ENCODE assay signal across 8 mouse cellular contexts in genomic region chr10:79801837-79802236, GRCm38 (mm10). TPM values are rescaled to one million over a fixed set of nuclear protein-coding genes. Genes with fewer than 3 reads are reported as not detected.
DNase-seq lines count a peak whose midpoint lies in the region; ATAC-seq and TF ChIP-seq lines count a peak whose summit lies in the region.
"Had no signal": no experiment of that assay in that cellular context is flagged by ENCODE, and none has a peak within 500 bp of the region (broad histone marks: within the 10 kb centered on the region; RNA-seq: fewer than 3 reads in every experiment).

No protein-coding gene starts in this region.

- no peak for TF ChIP-seq POLR2A in testis, adult 2 months (IDR thresholded peaks at IDR 0.05; ENCODE audit: control insufficient read depth, low read depth, low read length)

- no peak for DNase-seq in testis, postnatal 10 days (ENCODE audit: low spot score)
- no peak for DNase-seq in hindbrain, embryonic 14.5 days (ENCODE audit: low spot score)
- DNase-seq in liver, embryonic 14.5 days (ENCODE audit: low read depth in 3 of 3, low spot score in 3 of 3), result no peak
- no peak for DNase-seq in cerebellum, postnatal 10 days
- no peak for DNase-seq in right cerebral cortex, postnatal 4 days
- DNase-seq in Muller cell, postnatal 12 days (ENCODE audit: inconsistent ontology term), result no peak
- DNase-seq: embryo, embryonic 11 days had no signal

- no peak overlapping the region for H3K4me3 ChIP-seq in testis, adult 2 months (ENCODE audit: control insufficient read depth, low read depth, low read length)
- H3K4me3 ChIP-seq in hindbrain, embryonic 14.5 days (replicated peaks; ENCODE audit: low read length), result no peak overlapping the region
- H3K4me3 ChIP-seq in liver, embryonic 14.5 days (ENCODE audit: insufficient read depth in 1 of 2, low read depth in 2 of 2, low read length in 2 of 2), result no peak overlapping the region; a peak in 1 of 4 replicates

- WGBS in hindbrain, embryonic 14.5 days, result 19% methylated on average over 3 of the region's 3 CpGs
- WGBS in liver, embryonic 14.5 days (ENCODE audit: insufficient replicate concordance), result 59% methylated on average over 3 of the region's 3 CpGs

- no peak for ATAC-seq in hindbrain, embryonic 14.5 days (ENCODE audit: low FRiP score)
- no peak for ATAC-seq in liver, embryonic 14.5 days (ENCODE audit: insufficient read depth)

- TF ChIP-seq CTCF in testis, adult 2 months (IDR thresholded peaks at IDR 0.05; ENCODE audit: control insufficient read depth, insufficient read depth, insufficient replicate concordance, low read depth, low read length), result no peak
- TF ChIP-seq CTCF in liver, embryonic 14.5 days (IDR thresholded peaks at IDR 0.05; ENCODE audit: low read depth), result no peak

- H3K36me3 ChIP-seq in testis, adult 2 months (ENCODE audit: control insufficient read depth, insufficient read depth, low read length), result no peaks in the 10 kb centered on the region
- H3K36me3 ChIP-seq in hindbrain, embryonic 14.5 days (replicated peaks; ENCODE audit: control insufficient read depth, insufficient read depth), result peaks cover 4% of the 10 kb centered on the region; the same call in 1 of the 2 replicates
- no peaks in the 10 kb centered on the region for H3K36me3 ChIP-seq in liver, embryonic 14.5 days (replicated peaks; ENCODE audit: control insufficient read depth, insufficient read depth, low read depth)

- no peaks in the 10 kb centered on the region for H3K27me3 ChIP-seq in testis, adult 2 months (ENCODE audit: control insufficient read depth, insufficient read depth, low read length)
- H3K27me3 ChIP-seq in hindbrain, embryonic 14.5 days (ENCODE audit: control insufficient read depth, insufficient read depth, low read length), result no peaks in the 10 kb centered on the region
- no peaks in the 10 kb centered on the region for H3K27me3 ChIP-seq in liver, embryonic 14.5 days (ENCODE audit: control insufficient read depth, insufficient read depth, low read length)

- H3K4me2 ChIP-seq in hindbrain, embryonic 14.5 days (replicated peaks), result peak overlapping the region; percentile 23; the same call in 1 of the 2 replicates
- H3K4me2 ChIP-seq in liver, embryonic 14.5 days (ENCODE audit: low read depth), result peak overlapping the region; percentile 18

- no peaks in the 10 kb centered on the region for H3K9me3 ChIP-seq in hindbrain, embryonic 14.5 days (ENCODE audit: control insufficient read depth, low read length)
- no peaks in the 10 kb centered on the region for H3K9me3 ChIP-seq in liver, embryonic 14.5 days (ENCODE audit: control insufficient read depth, low read length)

- no peak for TF ChIP-seq EP300 in liver, embryonic 14.5 days (IDR thresholded peaks at IDR 0.05; ENCODE audit: low read depth)

- peak overlapping the region; percentile 0; the same call in 1 of the 2 replicates for H3K27ac ChIP-seq in testis, adult 2 months (ENCODE audit: control insufficient read depth, insufficient read depth, low read depth, low read length)
- peak overlapping the region; percentile 94 for H3K27ac ChIP-seq in hindbrain, embryonic 14.5 days
- no peak overlapping the region for H3K27ac ChIP-seq in liver, embryonic 14.5 days

- peak overlapping the region; percentile 34; the same call in 1 of the 2 replicates for H3K9ac ChIP-seq in hindbrain, embryonic 14.5 days
- no peak overlapping the region for H3K9ac ChIP-seq in liver, embryonic 14.5 days (replicated peaks)

- H3K4me1 ChIP-seq in testis, adult 2 months (ENCODE audit: control insufficient read depth, insufficient read depth, low read length), result peaks cover 46% of the 10 kb centered on the region
- peaks cover 55% of the 10 kb centered on the region for H3K4me1 ChIP-seq in hindbrain, embryonic 14.5 days (replicated peaks; ENCODE audit: control insufficient read depth, insufficient read depth, low read length)
- H3K4me1 ChIP-seq in liver, embryonic 14.5 days (replicated peaks; ENCODE audit: control insufficient read depth in 2 of 2, insufficient read depth in 2 of 2, low read length in 1 of 2), result peaks cover 3 to 15% of the 10 kb centered on the region in 2 experiments

RNA-seq across cellular contexts. Expression of gene Palm, which starts 8.5 kb away (rescaled TPM):
- polyA plus RNA-seq in testis, adult 2 months (2012; rRNA removed), result 8.1 and 9.1 TPM in 2 replicates
- polyA plus RNA-seq in hindbrain, embryonic 14.5 days (2014; fragmentation: Nextera tagmentation; extraction: Ambion mirVana), result 240 and 247 TPM in 2 replicates
- polyA plus RNA-seq in liver, embryonic 14.5 days (2012; rRNA removed), result 3.4 and 3.5 TPM in 2 replicates
- polyA plus RNA-seq in liver, embryonic 14.5 days (2014; fragmentation: Nextera tagmentation; extraction: Ambion mirVana), result 4.0 and 4.1 TPM in 2 replicates

RNA-seq across cellular contexts. Expression of gene Prss57, which starts 11.1 kb away (rescaled TPM):
- polyA plus RNA-seq in testis, adult 2 months (2012; rRNA removed), result 0.11 TPM in 1 of 2 replicates, not detected in the other
- 0.08 and 0.29 TPM in 2 replicates for polyA plus RNA-seq in hindbrain, embryonic 14.5 days (2014; fragmentation: Nextera tagmentation; extraction: Ambion mirVana)
- 1.6 TPM in 2 replicates for polyA plus RNA-seq in liver, embryonic 14.5 days (2012; rRNA removed)
- 3.2 and 4.9 TPM in 2 replicates for polyA plus RNA-seq in liver, embryonic 14.5 days (2014; fragmentation: Nextera tagmentation; extraction: Ambion mirVana)

RNA-seq across cellular contexts. Expression of gene Misp, which starts 19.0 kb away (rescaled TPM):
- 0.27 and 0.36 TPM in 2 replicates for polyA plus RNA-seq in testis, adult 2 months (2012; rRNA removed)
- 0.08 and 0.74 TPM in 2 replicates for polyA plus RNA-seq in hindbrain, embryonic 14.5 days (2014; fragmentation: Nextera tagmentation; extraction: Ambion mirVana)
- 0.13 and 0.18 TPM in 2 replicates for polyA plus RNA-seq in liver, embryonic 14.5 days (2012; rRNA removed)
- polyA plus RNA-seq in liver, embryonic 14.5 days (2014; fragmentation: Nextera tagmentation; extraction: Ambion mirVana), result 0.41 TPM in 1 of 2 replicates, not detected in the other

RNA-seq across cellular contexts. Expression of gene Fstl3, which starts 24.8 kb away (rescaled TPM):
- polyA plus RNA-seq in testis, adult 2 months (2012; rRNA removed), result 13.8 and 16.1 TPM in 2 replicates
- 1.6 and 2.2 TPM in 2 replicates for polyA plus RNA-seq in hindbrain, embryonic 14.5 days (2014; fragmentation: Nextera tagmentation; extraction: Ambion mirVana)
- 0.54 and 0.56 TPM in 2 replicates for polyA plus RNA-seq in liver, embryonic 14.5 days (2012; rRNA removed)
- polyA plus RNA-seq in liver, embryonic 14.5 days (2014; fragmentation: Nextera tagmentation; extraction: Ambion mirVana), result 0.18 and 0.23 TPM in 2 replicates

RNA-seq across cellular contexts. Expression of gene Rnf126, which starts 35.1 kb away (rescaled TPM):
- 989 and 1,153 TPM in 2 replicates for polyA plus RNA-seq in testis, adult 2 months (2012; rRNA removed)
- polyA plus RNA-seq in hindbrain, embryonic 14.5 days (2014; fragmentation: Nextera tagmentation; extraction: Ambion mirVana), result 92.8 and 96.7 TPM in 2 replicates
- polyA plus RNA-seq in liver, embryonic 14.5 days (2012; rRNA removed), result 46.4 and 51.3 TPM in 2 replicates
- 27.7 and 33.7 TPM in 2 replicates for polyA plus RNA-seq in liver, embryonic 14.5 days (2014; fragmentation: Nextera tagmentation; extraction: Ambion mirVana)

Comparison
In these comparisons a context has a peak if more than half of its experiments do, and no peak if none do; other contexts are left out.
1. RNA of gene Palm, which starts 8.5 kb away (polyA plus RNA-seq): 240 to 247 TPM in hindbrain, embryonic 14.5 days; 8.1 to 9.1 TPM in testis, adult 2 months and 3.4 to 4.1 TPM in liver, embryonic 14.5 days; every median in the first group is over 10 times any median in the second.